Mouse (Mus musculus) stomach, embryonic 14.5 days (tissue): ENCODE measurements around the gene Pea15a. TPM values are rescaled to one million over a fixed set of nuclear protein-coding genes. Genes with fewer than 3 reads are reported as not detected.

Experiments
- ATAC-seq: fragments of 200-750 bp; cut with Nextera tagmentation; 2 replicates; pipeline ENCODE4 v1.8.0; 2017; ENCODE audit warnings: low read depth, moderate TSS enrichment; ENCODE audit not compliant: insufficient number of reproducible peaks, insufficient read depth, low FRiP score
- H3K27ac ChIP-seq: fragments of 300-500 bp; sonication (generic); 2 replicates; pipeline ENCODE4 v1.5.1; 2014; ENCODE audit warnings: mild to moderate bottlenecking, low read length, moderate library complexity, mixed read lengths
- H3K27me3 ChIP-seq: fragments of 300-500 bp; sonication (generic); 2 replicates; pipeline ENCODE4 v1.6.1; 2014; ENCODE audit warnings: low read length, control low read depth, mixed read lengths; ENCODE audit not compliant: control insufficient read depth, insufficient read depth
- H3K36me3 ChIP-seq: fragments of 300-500 bp; sonication (generic); 2 replicates; pipeline ENCODE4 v1.6.1; 2014; ENCODE audit warnings: mild to moderate bottlenecking, control low read depth, low read length, moderate library complexity, mixed read lengths; ENCODE audit not compliant: control insufficient read depth, insufficient read depth
- H3K4me1 ChIP-seq: fragments of 300-500 bp; sonication (generic); 2 replicates; pipeline ENCODE4 v1.6.1; 2014; ENCODE audit warnings: low read length, control low read depth, mixed read lengths; ENCODE audit not compliant: control insufficient read depth, insufficient read depth
- H3K4me2 ChIP-seq: fragments of 300-500 bp; sonication (generic); replicated peaks from 2 replicates; pipeline ENCODE4 v1.6.1; 2014; ENCODE audit warnings: low read depth, low read length, control low read depth
- H3K4me3 ChIP-seq: fragments of 300-500 bp; sonication (generic); 2 replicates; pipeline ENCODE4 v1.5.1; 2014; ENCODE audit warnings: low read depth, low read length, control low read depth
- H3K9ac ChIP-seq: fragments of 300-500 bp; sonication (generic); replicated peaks from 2 replicates; pipeline ENCODE4 v1.6.1; 2014; ENCODE audit warnings: low read depth, mild to moderate bottlenecking, control low read depth, low read length, moderate library complexity, mixed read lengths
- H3K9me3 ChIP-seq: fragments of 300-500 bp; sonication (generic); 2 replicates; pipeline ENCODE4 v1.6.1; 2016; ENCODE audit warnings: low read depth, low read length, control low read depth; ENCODE audit not compliant: control insufficient read depth
- WGBS: fragments of 180-500 bp; shearing (Covaris S2); extraction: QIAGEN DNeasy Blood & Tissue Kit; methylation state at CpG from one replicate; pipeline ENCODE4 v1.1.7; 2014; 5-methylcytosine and 5-hydroxymethylcytosine counted together
- polyA plus RNA-seq: library from polyadenylated mRNA; unstranded; fragments of >200 nt; fragmentation: Nextera tagmentation; extraction: Ambion mirVana; gene quantifications from 2 replicates; pipeline ENCODE4 v1.2.1, GENCODE M21; 2014

Pea15a gene
- polyA plus RNA-seq, 1 experiment from 2014 or later = 93.6 TPM

- H3K27me3 ChIP-seq = no peaks in the 10 kb centered on the region
- ATAC-seq = no peak
Observed at GRCm38 (mm10) chr1:172177791-172178190, 28.8 kb downstream of the Pea15a start.

GRCm38 (mm10) chr1:172173181-172173580 lies 33.4 kb downstream of the Pea15a start:
- Histone ChIP-seq H3K4me3 (no peak overlapping the region), H3K27ac (no peak overlapping the region), H3K27me3 (no peaks in the 10 kb centered on the region), H3K4me1 (no peaks in the 10 kb centered on the region), H3K4me2 (no peak overlapping the region), H3K36me3 (peaks cover 71% of the 10 kb centered on the region), H3K9ac (no peak overlapping the region), H3K9me3 (no peaks in the 10 kb centered on the region)
- ATAC-seq = no peak
- WGBS = 90% methylated on average over 5 of the region's 5 CpGs

More at GRCm38 (mm10) chr1:172177791-172178190, 28.8 kb downstream of the Pea15a start:
- H3K9me3 ChIP-seq = no peaks in the 10 kb centered on the region
- peaks cover 73% of the 10 kb centered on the region for H3K36me3 ChIP-seq
- WGBS = 88% methylated on average over 7 of the region's 7 CpGs
- H3K4me3 ChIP-seq = no peak overlapping the region
- no peak overlapping the region for H3K4me2 ChIP-seq
- H3K4me1 ChIP-seq = no peaks in the 10 kb centered on the region
- H3K27ac ChIP-seq = no peak overlapping the region
- no peak overlapping the region for H3K9ac ChIP-seq

GRCm38 (mm10) chr1:172172381-172172780 lies 34.2 kb downstream of the Pea15a start:
- no peaks in the 10 kb centered on the region for H3K4me1 ChIP-seq
- no peak overlapping the region for H3K27ac ChIP-seq
- no peak overlapping the region for H3K4me2 ChIP-seq
- no peaks in the 10 kb centered on the region for H3K27me3 ChIP-seq
- H3K36me3 ChIP-seq = peaks cover 69% of the 10 kb centered on the region
- H3K9me3 ChIP-seq = no peaks in the 10 kb centered on the region
- no peak overlapping the region for H3K9ac ChIP-seq
- H3K4me3 ChIP-seq = no peak overlapping the region
- no peak for ATAC-seq
- 92% methylated on average over 21 of the region's 21 CpGs for WGBS

- H3K9me3 ChIP-seq = no peaks in the 10 kb centered on the region
- H3K9ac ChIP-seq = no peak overlapping the region
- 92% methylated on average over 5 of the region's 5 CpGs for WGBS
- peaks cover 72% of the 10 kb centered on the region for H3K36me3 ChIP-seq
- H3K4me3 ChIP-seq = no peak overlapping the region
- H3K27ac ChIP-seq = no peak overlapping the region
- no peaks in the 10 kb centered on the region for H3K4me1 ChIP-seq
- no peak for ATAC-seq
- H3K4me2 ChIP-seq = no peak overlapping the region
- H3K27me3 ChIP-seq = no peaks in the 10 kb centered on the region
Observed at GRCm38 (mm10) chr1:172169809-172170208, 36.8 kb downstream of the Pea15a start.

GRCm38 (mm10) chr1:172167911-172168310 lies 38.7 kb downstream of the Pea15a start:
- H3K4me2 ChIP-seq = no peak overlapping the region
- H3K4me3 ChIP-seq = no peak overlapping the region
- no peak overlapping the region for H3K27ac ChIP-seq
- no peaks in the 10 kb centered on the region for H3K27me3 ChIP-seq
- H3K36me3 ChIP-seq = peaks cover 56% of the 10 kb centered on the region
- H3K9ac ChIP-seq = no peak overlapping the region
- H3K4me1 ChIP-seq = no peaks in the 10 kb centered on the region
- H3K9me3 ChIP-seq = no peaks in the 10 kb centered on the region
- 86% methylated on average over 5 of the region's 5 CpGs for WGBS
- no peak for ATAC-seq

- 78% methylated on average over 6 of the region's 6 CpGs for WGBS
- Histone ChIP-seq H3K36me3 (peaks cover 25% of the 10 kb centered on the region), H3K9ac (no peak overlapping the region), H3K9me3 (no peaks in the 10 kb centered on the region), H3K27me3 (no peaks in the 10 kb centered on the region), H3K4me2 (no peak overlapping the region), H3K27ac (no peak overlapping the region), H3K4me3 (no peak overlapping the region), H3K4me1 (peaks cover 16% of the 10 kb centered on the region)
- no peak for ATAC-seq
Observed at GRCm38 (mm10) chr1:172162959-172163358, 43.6 kb downstream of the Pea15a start.

- Histone ChIP-seq H3K9me3 (no peaks in the 10 kb centered on the region), H3K4me2 (no peak overlapping the region), H3K4me1 (peaks cover 16% of the 10 kb centered on the region), H3K27me3 (no peaks in the 10 kb centered on the region), H3K9ac (no peak overlapping the region), H3K36me3 (peaks cover 16% of the 10 kb centered on the region), H3K27ac (no peak overlapping the region), H3K4me3 (no peak overlapping the region)
- no peak for ATAC-seq
- WGBS = 86% methylated on average over 1 of the region's 1 CpGs
Observed at GRCm38 (mm10) chr1:172162009-172162408, 44.6 kb downstream of the Pea15a start.

GRCm38 (mm10) chr1:172160508-172160907 lies 46.1 kb downstream of the Pea15a start:
- Histone ChIP-seq H3K36me3 (peaks cover 15% of the 10 kb centered on the region), H3K4me2 (no peak overlapping the region), H3K9ac (no peak overlapping the region), H3K4me1 (peaks cover 16% of the 10 kb centered on the region), H3K9me3 (no peaks in the 10 kb centered on the region), H3K27me3 (no peaks in the 10 kb centered on the region), H3K27ac (no peak overlapping the region; the same call in 1 of the 2 replicates), H3K4me3 (no peak overlapping the region)
- ATAC-seq = 0 out of 2 replicates have a peak, but pooled peaks have one; percentile 56

GRCm38 (mm10) chr1:172159970-172160369 lies 46.6 kb downstream of the Pea15a start:
- Histone ChIP-seq H3K27ac (peak overlapping the region; percentile 15; the same call in 1 of the 2 replicates), H3K27me3 (no peaks in the 10 kb centered on the region), H3K9ac (no peak overlapping the region), H3K9me3 (no peaks in the 10 kb centered on the region), H3K4me1 (peaks cover 16% of the 10 kb centered on the region), H3K36me3 (peaks cover 15% of the 10 kb centered on the region), H3K4me2 (no peak overlapping the region), H3K4me3 (no peak overlapping the region)
- 9% methylated on average over 4 of the region's 4 CpGs for WGBS
- no peak for ATAC-seq
